Mouse (Mus musculus): Measurements from ENCODE around the gene Hist1h2be. TPM values are rescaled to one million over a fixed set of nuclear protein-coding genes. Genes with fewer than 3 reads are reported as not detected.
A peak's percentile ranks its signal among the peaks of the same experiment; 100 is the strongest.
"Not testable (repeated sequence)": the region's sequence is repeated elsewhere in the genome, so short reads cannot be mapped to it uniquely, and the experiment has no call there.

The Hist1h2be gene
- polyA plus RNA-seq, 1 experiment: 1.8 TPM

GRCm38 (mm10) chr13:23604452-23604851 lies 16.5 kb downstream of the Hist1h2be start:
- no peak overlapping the region for H3K4me3 ChIP-seq (ENCODE audit: low read depth, low read length)
- H3K4me1 ChIP-seq (ENCODE audit: control insufficient read depth, insufficient read depth, insufficient read length, low read length): no peaks in the 10 kb centered on the region
- 85% methylated on average over 3 of the region's 3 CpGs for WGBS
- H3K36me3 ChIP-seq (ENCODE audit: control insufficient read depth, insufficient read depth, low read length): no peaks in the 10 kb centered on the region
- TF ChIP-seq POLR2A (IDR thresholded peaks at IDR 0.05; ENCODE audit: low read depth, low read length) (no peak), CTCF (IDR thresholded peaks at IDR 0.05; ENCODE audit: extremely low read depth, insufficient read length, insufficient replicate concordance, low read depth, low read length) (no peak)
- no peaks in the 10 kb centered on the region for H3K27me3 ChIP-seq (ENCODE audit: control insufficient read depth, insufficient read depth, low read length)
- H3K27ac ChIP-seq (ENCODE audit: insufficient read depth, low read depth, low read length): no peak overlapping the region

GRCm38 (mm10) chr13:23603182-23603699 lies 17.7 kb downstream of the Hist1h2be start:
- no peaks in the 10 kb centered on the region for H3K36me3 ChIP-seq (ENCODE audit: control insufficient read depth, insufficient read depth, low read length)
- H3K4me3 ChIP-seq (ENCODE audit: low read depth, low read length): no peak overlapping the region
- no peak overlapping the region for H3K27ac ChIP-seq (ENCODE audit: insufficient read depth, low read depth, low read length)
- H3K27me3 ChIP-seq (ENCODE audit: control insufficient read depth, insufficient read depth, low read length): no peaks in the 10 kb centered on the region
- whole genome bisulfite sequencing: 68% methylated on average over 7 of the region's 7 CpGs
- no peaks in the 10 kb centered on the region for H3K4me1 ChIP-seq (ENCODE audit: control insufficient read depth, insufficient read depth, insufficient read length, low read length)
- TF ChIP-seq POLR2A (IDR thresholded peaks at IDR 0.05; ENCODE audit: low read depth, low read length): no peak

GRCm38 (mm10) chr13:23597957-23598356 lies 23.0 kb downstream of the Hist1h2be start:
- H3K4me3 ChIP-seq (ENCODE audit: low read depth, low read length): no peak overlapping the region
- 7% methylated on average over 9 of the region's 9 CpGs for WGBS
- H3K27me3 ChIP-seq (ENCODE audit: control insufficient read depth, insufficient read depth, low read length): no peaks in the 10 kb centered on the region
- H3K4me1 ChIP-seq (ENCODE audit: control insufficient read depth, insufficient read depth, insufficient read length, low read length): peaks cover 9% of the 10 kb centered on the region; the same call in 1 of the 2 replicates
- H3K27ac ChIP-seq (ENCODE audit: insufficient read depth, low read depth, low read length): no peak overlapping the region
- TF ChIP-seq CTCF (IDR thresholded peaks at IDR 0.05; ENCODE audit: extremely low read depth, insufficient read length, insufficient replicate concordance, low read depth, low read length) (peak; percentile 64; the same call in 1 of the 2 replicates), POLR2A (IDR thresholded peaks at IDR 0.05; ENCODE audit: low read depth, low read length) (no peak)
- H3K36me3 ChIP-seq (ENCODE audit: control insufficient read depth, insufficient read depth, low read length): no peaks in the 10 kb centered on the region

GRCm38 (mm10) chr13:23595622-23596372 lies 25.1 kb downstream of the Hist1h2be start:
- Histone ChIP-seq H3K4me3 (ENCODE audit: low read depth, low read length) (no peak overlapping the region), H3K27me3 (ENCODE audit: control insufficient read depth, insufficient read depth, low read length) (no peaks in the 10 kb centered on the region), H3K4me1 (ENCODE audit: control insufficient read depth, insufficient read depth, insufficient read length, low read length) (peaks cover 10% of the 10 kb centered on the region; the same call in 1 of the 2 replicates), H3K27ac (ENCODE audit: insufficient read depth, low read depth, low read length) (peak overlapping the region; percentile 73), H3K36me3 (ENCODE audit: control insufficient read depth, insufficient read depth, low read length) (no peaks in the 10 kb centered on the region)
- 33% methylated on average over 7 of the region's 7 CpGs for whole genome bisulfite sequencing
- TF ChIP-seq CTCF (IDR thresholded peaks at IDR 0.05; ENCODE audit: extremely low read depth, insufficient read length, insufficient replicate concordance, low read depth, low read length): no peak
- no peak for TF ChIP-seq POLR2A (IDR thresholded peaks at IDR 0.05; ENCODE audit: low read depth, low read length)

- no peaks in the 10 kb centered on the region for H3K27me3 ChIP-seq (ENCODE audit: control insufficient read depth, insufficient read depth, low read length)
- 29% methylated on average over 2 of the region's 2 CpGs for WGBS
- 0 out of 2 replicates have a peak overlapping the region, but pooled peaks have one; percentile 12 for H3K27ac ChIP-seq (ENCODE audit: insufficient read depth, low read depth, low read length)
- no peaks in the 10 kb centered on the region for H3K36me3 ChIP-seq (ENCODE audit: control insufficient read depth, insufficient read depth, low read length)
- H3K4me1 ChIP-seq (ENCODE audit: control insufficient read depth, insufficient read depth, insufficient read length, low read length): peaks cover 10% of the 10 kb centered on the region; the same call in 1 of the 2 replicates
- no peak for TF ChIP-seq CTCF (IDR thresholded peaks at IDR 0.05; ENCODE audit: extremely low read depth, insufficient read length, insufficient replicate concordance, low read depth, low read length)
- no peak for TF ChIP-seq POLR2A (IDR thresholded peaks at IDR 0.05; ENCODE audit: low read depth, low read length)
- no peak overlapping the region for H3K4me3 ChIP-seq (ENCODE audit: low read depth, low read length)
Observed at GRCm38 (mm10) chr13:23595185-23595584, 25.7 kb downstream of the Hist1h2be start.

- Histone ChIP-seq H3K27me3 (ENCODE audit: control insufficient read depth, insufficient read depth, low read length) (no peaks in the 10 kb centered on the region), H3K4me1 (ENCODE audit: control insufficient read depth, insufficient read depth, insufficient read length, low read length) (peaks cover 10% of the 10 kb centered on the region; the same call in 1 of the 2 replicates), H3K27ac (ENCODE audit: insufficient read depth, low read depth, low read length) (peak overlapping the region; percentile 77), H3K36me3 (ENCODE audit: control insufficient read depth, insufficient read depth, low read length) (no peaks in the 10 kb centered on the region), H3K4me3 (ENCODE audit: low read depth, low read length) (no peak overlapping the region)
- no peak for TF ChIP-seq CTCF (IDR thresholded peaks at IDR 0.05; ENCODE audit: extremely low read depth, insufficient read length, insufficient replicate concordance, low read depth, low read length)
- no peak for TF ChIP-seq POLR2A (IDR thresholded peaks at IDR 0.05; ENCODE audit: low read depth, low read length)
- 15% methylated on average over 5 of the region's 5 CpGs for WGBS
Observed at GRCm38 (mm10) chr13:23593051-23593770, 27.7 kb downstream of the Hist1h2be start.

- TF ChIP-seq CTCF (IDR thresholded peaks at IDR 0.05; ENCODE audit: extremely low read depth, insufficient read length, insufficient replicate concordance, low read depth, low read length) (no peak), POLR2A (IDR thresholded peaks at IDR 0.05; ENCODE audit: low read depth, low read length) (no peak)
- Histone ChIP-seq H3K4me3 (ENCODE audit: low read depth, low read length) (no peak overlapping the region), H3K27me3 (ENCODE audit: control insufficient read depth, insufficient read depth, low read length) (no peaks in the 10 kb centered on the region), H3K36me3 (ENCODE audit: control insufficient read depth, insufficient read depth, low read length) (no peaks in the 10 kb centered on the region), H3K27ac (ENCODE audit: insufficient read depth, low read depth, low read length) (0 out of 2 replicates have a peak overlapping the region, but pooled peaks have one; percentile 77), H3K4me1 (ENCODE audit: control insufficient read depth, insufficient read depth, insufficient read length, low read length) (peaks cover 10% of the 10 kb centered on the region; the same call in 1 of the 2 replicates)
- 42% methylated on average over 7 of the region's 7 CpGs for WGBS
Observed at GRCm38 (mm10) chr13:23592614-23593013, 28.3 kb downstream of the Hist1h2be start.

GRCm38 (mm10) chr13:23591886-23592285 lies 29.0 kb downstream of the Hist1h2be start:
- not testable (repeated sequence) for H3K36me3 ChIP-seq (ENCODE audit: control insufficient read depth, insufficient read depth, low read length); H3K4me3 ChIP-seq (ENCODE audit: low read depth, low read length)
- 78% methylated on average over 7 of the region's 7 CpGs for WGBS

More at GRCm38 (mm10) chr13:23591886-23592285, 29.0 kb downstream of the Hist1h2be start:
- H3K27ac ChIP-seq (ENCODE audit: insufficient read depth, low read depth, low read length); H3K4me1 ChIP-seq (ENCODE audit: control insufficient read depth, insufficient read depth, insufficient read length, low read length); H3K27me3 ChIP-seq (ENCODE audit: control insufficient read depth, insufficient read depth, low read length): not testable (repeated sequence)

All from small intestine, adult 2 months (tissue).